8 mouse cellular contexts compared by ENCODE assay signal in genomic region chr19:45329748-45330298, GRCm38 (mm10). TPM values are rescaled to one million over a fixed set of nuclear protein-coding genes. Genes with fewer than 3 reads are reported as not detected.
DNase-seq lines count a peak whose midpoint lies in the region; ATAC-seq and TF ChIP-seq lines count a peak whose summit lies in the region.

No protein-coding gene starts in this region.

- intact Hi-C loops in gastrocnemius, adult 2 months (cut with DNase I), result no loop called here

- H3K9me3 ChIP-seq in forebrain, embryonic 15.5 days, result no peaks in the 10 kb centered on the region
- no peaks in the 10 kb centered on the region for H3K9me3 ChIP-seq in midbrain, embryonic 11.5 days (ENCODE audit: control insufficient read depth, low read length)

- ATAC-seq in forebrain, embryonic 15.5 days (replicated peaks), result no peak
- ATAC-seq in midbrain, embryonic 11.5 days (ENCODE audit: low FRiP score), result peak; percentile 38; the same call in 1 of the 2 replicates

- no peaks in the 10 kb centered on the region for H3K36me3 ChIP-seq in forebrain, embryonic 15.5 days
- no peaks in the 10 kb centered on the region for H3K36me3 ChIP-seq in midbrain, embryonic 11.5 days (ENCODE audit: control insufficient read depth, insufficient read depth, low read length)

- H3K4me3 ChIP-seq in gastrocnemius, adult 2 months, result peak overlapping the region; percentile 38
- H3K4me3 ChIP-seq in forebrain, embryonic 15.5 days, result peak overlapping the region; percentile 10; the same call in 1 of the 2 replicates
- H3K4me3 ChIP-seq in midbrain, embryonic 11.5 days (ENCODE audit: low read depth, low read length), result peak overlapping the region; percentile 11; the same call in 1 of the 2 replicates

- peaks cover 19% of the 10 kb centered on the region for H3K4me1 ChIP-seq in forebrain, embryonic 15.5 days
- peaks cover 6% of the 10 kb centered on the region for H3K4me1 ChIP-seq in midbrain, embryonic 11.5 days (ENCODE audit: control insufficient read depth, insufficient read depth, low read length)

- WGBS in forebrain, embryonic 15.5 days, result 5% methylated on average over 23 of the region's 24 CpGs
- 4% methylated on average over 24 of the region's 24 CpGs for WGBS in midbrain, embryonic 11.5 days

- no peaks in the 10 kb centered on the region; the same call in 1 of the 2 replicates for H3K27me3 ChIP-seq in forebrain, embryonic 15.5 days
- peaks cover 20% of the 10 kb centered on the region for H3K27me3 ChIP-seq in midbrain, embryonic 11.5 days (ENCODE audit: control insufficient read depth, insufficient read depth, low read length)

- peak overlapping the region; percentile 36 for H3K4me2 ChIP-seq in forebrain, embryonic 15.5 days (replicated peaks)
- H3K4me2 ChIP-seq in midbrain, embryonic 11.5 days, result peak overlapping the region; percentile 37

- H3K9ac ChIP-seq in forebrain, embryonic 15.5 days (replicated peaks), result no peak overlapping the region; the same call in 1 of the 2 replicates
- H3K9ac ChIP-seq in midbrain, embryonic 11.5 days (ENCODE audit: low read length), result no peak overlapping the region

- TF ChIP-seq CTCF in gastrocnemius, adult 2 months (IDR thresholded peaks at IDR 0.05), result no peak; the same call in 1 of the 2 replicates

- DNase-seq in gastrocnemius, adult 2 months, result no peak
- DNase-seq in gastrocnemius, postnatal 10 days, result no peak
- DNase-seq in MN1 (ENCODE audit: low spot score), result peak; percentile 43
- DNase-seq in midbrain, embryonic 11.5 days (ENCODE audit: low spot score, missing footprints), result no peak
- DNase-seq in cerebellum, postnatal 14 days, result no peak
- DNase-seq in cerebellum, postnatal 36 days, result no peak
- no peak for DNase-seq in urinary bladder, postnatal 14 days (ENCODE audit: low spot score)

- H3K27ac ChIP-seq in gastrocnemius, adult 2 months, result peak overlapping the region; percentile 68
- no peak overlapping the region for H3K27ac ChIP-seq in forebrain, embryonic 15.5 days (replicated peaks)
- no peak overlapping the region for H3K27ac ChIP-seq in midbrain, embryonic 11.5 days (ENCODE audit: low read depth, low read length)

RNA-seq across cellular contexts. Expression of gene Btrc, which starts 33.7 kb away (rescaled TPM):
- total RNA-seq in gastrocnemius, adult 2 months (2021), result 10 to 100 TPM; 20.5 to 22.0 TPM
- total RNA-seq in gastrocnemius, postnatal 10 days (2021), result 10 to 100 TPM; 33.6 to 33.7 TPM
- polyA plus RNA-seq in forebrain, embryonic 15.5 days (2015; fragmentation: Nextera tagmentation; extraction: Ambion mirVana), result 52.9 and 63.7 TPM in 2 replicates
- 49.5 and 58.7 TPM in 2 replicates for polyA plus RNA-seq in midbrain, embryonic 11.5 days (2014; fragmentation: Nextera tagmentation; extraction: Ambion mirVana)
